Mouse (Mus musculus) megakaryocyte, embryonic 14.5 days (primary cell): ENCODE results near the gene Gm42791.

ENCODE experiments used
- FLI1 ChIP-seq: IDR thresholded peaks from 2 replicates; pipeline ENCODE4 v1.6.1; 2012; ENCODE audit warnings: low read length, inconsistent platforms, mixed read lengths
- GATA1 ChIP-seq: IDR thresholded peaks from 3 replicates; pipeline ENCODE4 v1.6.1; 2012; ENCODE audit warnings: mixed read lengths, low read length, inconsistent platforms, borderline replicate concordance

- no peak for TF ChIP-seq GATA1
- TF ChIP-seq FLI1, result no peak
These were observed 22.2 kb upstream of the Gm42791 start for GRCm38 (mm10) chr5:149017181-149017580.
